Mouse (Mus musculus) heart, adult 9 months (tissue): ENCODE measurements at regions not wholly inside any gene's neighbourhood (a gene's known extent, or its start where the extent isn't known, plus 50 kb on each side); places are given as distances from the start of the nearest gene placed in this dataset.
"Not testable (repeated sequence)": the region's sequence is repeated elsewhere in the genome, so short reads cannot be mapped to it uniquely, and the experiment has no call there.

Source experiments
- DNase-seq, 2 experiments: peaks; one replicate each; pipeline ENCODE4 v3.0.0; 2022; ENCODE audit warnings: low spot score in 2 of 2

DNA sequence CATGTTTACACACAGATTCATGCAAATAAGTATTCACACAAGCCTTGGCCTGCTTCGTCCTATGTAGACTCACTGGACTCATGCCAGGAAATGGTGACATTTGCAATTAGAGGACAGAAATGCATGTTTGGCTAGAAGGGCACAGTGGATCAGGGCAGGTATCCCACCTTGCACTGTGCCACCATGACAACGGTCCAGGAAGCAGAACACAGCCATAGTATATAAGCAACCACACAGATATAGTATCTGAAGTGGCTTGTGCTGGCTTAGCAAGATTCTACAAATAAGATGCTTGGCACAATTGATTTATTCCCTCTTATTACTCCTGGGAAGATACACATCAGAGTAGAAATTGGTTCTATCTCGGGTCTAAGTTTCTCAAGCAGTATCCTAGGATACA, 218.0 kb downstream of the Unc5cl start:
- DNase-seq = no peak

GRCm38 (mm10) chr17:48678216-48678832, 223.6 kb downstream of the Unc5cl start:
- DNase-seq = no peak

DNA sequence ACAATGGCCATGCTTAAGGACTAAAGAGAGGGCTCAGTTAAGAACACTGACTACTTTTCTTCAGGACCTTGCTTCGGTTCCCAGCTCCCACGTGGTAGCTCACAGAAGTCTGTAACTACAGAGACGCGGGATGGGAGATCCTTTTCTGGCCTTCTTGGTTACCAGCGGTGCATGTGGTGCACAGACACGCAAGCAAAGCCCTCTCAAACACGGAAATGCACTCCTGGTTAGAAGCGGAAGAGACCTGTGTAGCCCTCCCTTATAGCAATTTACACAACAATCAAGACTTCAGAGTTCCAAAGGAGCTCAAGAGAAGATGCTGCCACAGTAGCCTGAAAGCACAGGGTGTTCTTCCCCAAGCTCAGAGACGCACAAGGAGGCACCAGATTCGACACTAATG, 225.6 kb downstream of the Unc5cl start:
- DNase-seq = no peak

DNA sequence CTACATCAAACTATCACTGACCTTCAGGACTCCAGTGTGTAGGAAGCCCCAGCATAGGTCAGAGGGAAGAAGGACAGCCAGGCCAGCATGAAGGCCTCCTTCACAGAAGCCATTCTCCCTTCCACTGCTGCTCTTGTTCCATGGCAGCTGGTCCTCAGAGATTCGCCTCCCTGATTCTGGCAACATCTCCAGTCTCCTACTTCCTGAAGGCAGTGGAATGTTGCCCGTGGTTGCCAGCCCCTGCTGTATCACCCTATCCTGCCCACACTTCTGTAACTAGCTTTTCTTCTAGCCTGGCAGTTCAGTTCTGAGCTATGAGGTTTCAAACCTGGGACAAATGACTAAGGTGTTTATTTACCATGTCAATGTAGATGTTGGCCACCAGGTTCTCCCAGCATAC, 234.2 kb downstream of the Unc5cl start:
- no peak for DNase-seq

GRCm38 (mm10) chr17:48698456-48698855, 233.7 kb upstream of the Lrfn2 start:
- no peak for DNase-seq

DNA sequence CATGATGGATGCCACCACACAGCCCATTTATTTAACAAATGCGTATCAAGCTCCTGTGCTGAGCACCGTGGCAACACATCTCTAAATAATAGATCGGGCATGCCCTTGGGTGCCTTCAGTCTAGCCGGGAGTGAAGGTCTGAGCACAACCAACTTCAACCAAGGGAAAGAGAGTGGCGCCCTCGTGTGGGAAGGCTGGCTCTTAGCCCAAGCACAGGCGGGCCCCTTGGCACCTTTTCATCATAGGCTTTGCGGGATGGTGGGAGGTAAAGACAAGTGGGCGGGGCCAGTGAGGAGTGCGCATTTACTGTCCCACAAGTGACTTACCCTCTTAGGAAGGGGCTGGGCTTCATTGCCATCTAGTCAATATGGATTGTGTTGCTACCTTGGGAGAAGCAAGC, 231.6 kb upstream of the Lrfn2 start:
- DNase-seq = no peak

DNA sequence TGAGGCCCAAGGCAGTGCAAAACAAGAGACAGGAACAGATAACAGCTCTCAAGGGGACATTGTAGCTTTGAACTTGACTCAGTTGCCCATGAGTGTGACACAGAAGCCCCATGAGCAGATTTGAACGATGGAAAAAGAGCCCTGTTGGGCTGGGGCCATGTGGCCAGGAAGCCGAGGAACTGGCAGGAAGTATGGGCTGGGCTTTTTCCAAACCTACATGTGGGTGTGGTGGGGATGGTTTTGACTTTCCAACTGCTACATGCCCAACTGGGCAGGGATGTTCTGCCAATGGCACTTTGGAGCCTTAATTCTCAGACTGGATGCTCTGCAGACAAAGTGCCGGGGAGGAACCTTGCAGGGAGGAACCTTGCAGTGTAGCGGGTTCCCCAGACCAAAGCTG, 211.7 kb upstream of the Lrfn2 start:
- DNase-seq = no peak

GRCm38 (mm10) chr17:48723286-48723685, 208.9 kb upstream of the Lrfn2 start:
- peak in 1 of 2 experiments; percentile 3 for DNase-seq

DNA sequence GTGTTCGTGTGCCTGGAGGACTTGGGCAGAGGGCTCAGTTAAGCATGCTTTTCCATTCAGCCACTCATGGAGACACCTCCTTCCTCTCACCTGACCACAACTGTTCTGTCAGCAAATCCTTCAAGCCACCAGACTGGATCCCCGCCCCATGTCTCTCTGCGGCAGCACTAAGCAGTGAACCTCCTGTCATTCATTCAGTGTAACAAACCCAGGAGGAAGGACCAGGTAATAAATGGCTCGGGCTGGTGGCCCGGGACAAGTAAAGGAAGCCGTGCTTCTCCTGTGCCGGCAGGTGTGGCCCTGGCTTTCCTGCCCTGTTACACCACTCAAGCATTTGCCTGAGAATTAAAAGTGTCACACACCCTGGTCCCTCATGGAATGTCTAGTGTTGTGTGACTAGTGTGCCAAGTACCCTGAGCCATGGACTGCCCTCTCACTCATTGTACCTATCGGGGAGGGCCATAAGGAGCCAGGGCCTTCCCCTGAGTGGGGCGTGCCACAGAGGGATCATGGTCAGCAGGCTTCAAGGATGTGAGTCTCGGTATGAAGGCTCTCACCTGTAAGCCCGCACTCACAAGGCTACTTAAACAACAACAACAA, 207.6 kb upstream of the Lrfn2 start:
- no peak for DNase-seq

- no peak for DNase-seq
Measured at GRCm38 (mm10) chr17:48726460-48726859, 205.7 kb upstream of the Lrfn2 start.

DNA sequence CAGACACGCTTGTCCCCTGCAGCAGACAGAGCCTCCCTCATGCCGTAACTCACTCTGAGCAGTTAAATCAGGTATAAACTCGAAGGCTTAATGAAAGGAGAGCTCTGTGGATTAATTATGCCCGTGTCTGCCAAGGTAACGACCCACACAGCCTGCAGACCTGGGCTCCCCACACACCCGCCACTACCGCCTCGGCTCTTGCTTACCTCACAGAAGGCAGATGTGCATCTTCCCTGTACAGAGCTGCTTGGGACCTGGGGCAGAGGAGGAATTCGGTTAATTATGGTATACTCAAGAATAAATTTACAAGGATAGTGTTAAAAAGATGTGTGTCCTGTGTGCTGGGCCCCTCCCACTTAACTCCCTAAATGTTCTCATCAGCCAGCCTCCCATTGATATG, 198.4 kb upstream of the Lrfn2 start:
- no peak for DNase-seq

- DNase-seq = not testable (repeated sequence)
Measured at GRCm38 (mm10) chr17:48737181-48737580, 195.0 kb upstream of the Lrfn2 start.

GRCm38 (mm10) chr17:48738708-48739107, 193.5 kb upstream of the Lrfn2 start:
- DNase-seq = peak in 1 of 2 experiments; percentile 6

DNA sequence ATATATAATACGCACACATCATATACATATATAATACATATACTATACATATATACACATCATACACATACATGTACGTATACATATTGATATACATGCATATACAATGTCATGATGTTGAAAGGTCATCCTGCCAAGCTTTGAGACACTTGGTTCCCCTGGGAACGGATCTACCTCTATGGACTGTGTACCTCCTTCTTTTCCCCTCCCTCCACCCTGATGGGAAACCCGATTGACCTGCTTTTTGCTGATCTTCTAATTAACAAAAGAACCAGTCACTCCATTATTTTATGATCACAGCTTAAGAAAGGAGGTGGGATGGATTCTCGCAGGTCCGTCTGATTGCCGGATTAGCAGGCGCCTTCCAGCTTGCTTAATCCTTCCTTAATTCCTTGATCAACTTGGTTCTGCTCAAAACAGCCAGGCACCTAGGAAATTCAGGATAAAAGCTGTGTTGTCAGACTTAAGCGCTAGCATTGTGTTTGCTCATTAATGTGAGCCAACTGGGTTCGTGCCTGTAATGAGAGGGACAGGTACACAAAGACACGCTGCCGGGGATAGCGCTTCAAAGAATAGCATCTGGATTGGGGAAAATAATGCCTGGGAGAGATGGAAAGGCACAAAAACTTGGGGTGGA, 189.3 kb upstream of the Lrfn2 start:
- DNase-seq = no peak

- DNase-seq = no peak
Measured at GRCm38 (mm10) chr17:48770099-48770498, 162.1 kb upstream of the Lrfn2 start.

GRCm38 (mm10) chr17:48771721-48772320, 160.4 kb upstream of the Lrfn2 start:
- DNase-seq = no peak

DNA sequence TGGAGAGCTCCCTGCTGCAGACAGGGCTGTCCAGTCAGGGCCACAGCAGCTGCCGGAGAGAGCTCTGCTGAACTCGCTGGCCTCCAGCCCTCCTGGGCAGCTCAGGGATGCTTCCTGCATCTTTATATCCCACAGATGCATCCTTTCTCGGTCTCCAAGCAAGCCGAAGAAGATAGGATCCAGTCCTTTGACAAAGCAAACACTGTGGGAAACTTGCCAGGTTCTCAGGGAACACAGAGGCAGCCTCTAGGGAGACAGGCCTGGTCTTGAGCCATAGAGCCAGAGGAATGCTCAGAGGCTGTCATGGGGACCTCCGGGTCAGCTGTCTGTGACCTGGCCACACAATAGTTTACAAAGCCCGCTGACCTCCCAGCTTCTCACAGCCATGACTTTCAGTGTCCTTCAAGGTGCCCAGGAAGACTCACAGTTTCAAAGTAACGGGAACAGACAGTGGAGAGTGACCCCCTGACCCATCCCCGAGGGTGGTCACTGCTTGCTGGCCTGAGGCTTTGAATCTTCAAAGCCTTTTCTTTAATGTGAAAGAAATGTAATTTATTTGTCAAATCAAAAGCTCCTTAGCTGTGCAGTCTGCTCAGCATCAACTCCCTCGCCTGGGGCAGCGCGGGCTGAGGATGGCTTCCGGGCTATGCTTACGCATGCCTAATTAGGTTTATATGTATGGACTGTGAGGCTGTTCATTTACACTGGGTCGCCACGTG, 157.8 kb upstream of the Lrfn2 start:
- DNase-seq = peak; percentile 47 to 60

DNA sequence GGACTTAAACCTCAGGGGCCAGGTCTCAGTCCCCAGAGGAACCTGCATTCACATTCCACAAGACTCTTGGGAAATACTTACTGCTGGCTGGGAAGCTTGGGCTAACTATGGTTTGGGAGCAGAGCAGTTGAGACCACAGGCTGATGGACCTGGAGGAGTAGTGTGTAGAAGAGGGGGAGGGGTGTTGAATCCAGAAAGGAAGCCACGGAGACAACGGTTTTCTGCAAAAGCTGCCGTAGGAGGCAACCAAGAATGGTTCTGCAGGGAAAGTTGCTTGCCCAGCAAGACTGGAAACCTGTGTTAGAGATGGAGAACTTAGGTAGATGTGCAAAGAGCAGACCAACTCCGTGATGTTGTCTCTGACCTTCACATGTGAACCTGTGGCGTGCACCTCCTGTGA, 156.7 kb upstream of the Lrfn2 start:
- no peak for DNase-seq

- DNase-seq = no peak
Measured at GRCm38 (mm10) chr17:48776502-48776902, 155.7 kb upstream of the Lrfn2 start.

DNA sequence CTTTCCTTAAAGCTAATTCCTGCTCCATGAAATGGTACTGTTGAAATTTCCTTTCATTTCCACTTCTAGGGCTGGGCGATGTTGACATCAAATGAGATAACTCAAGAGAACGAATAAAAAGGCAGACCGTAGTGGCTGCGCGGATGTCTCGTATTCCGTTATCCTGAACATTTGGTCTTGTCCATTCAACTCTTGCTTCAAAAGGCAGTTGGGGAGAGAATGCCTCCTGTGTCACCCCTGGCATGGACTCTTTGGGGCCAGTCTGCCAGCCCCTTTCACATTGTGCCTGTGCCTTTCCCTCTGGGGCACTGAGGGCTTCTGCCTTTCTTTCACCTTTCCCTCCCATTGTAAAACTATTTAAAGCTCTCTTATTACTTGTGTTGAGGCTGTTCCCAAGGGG, 152.0 kb upstream of the Lrfn2 start:
- DNase-seq = no peak

- DNase-seq = no peak
Measured at GRCm38 (mm10) chr17:48784417-48784816, 147.8 kb upstream of the Lrfn2 start.

GRCm38 (mm10) chr17:48786501-48786900, 145.7 kb upstream of the Lrfn2 start:
- DNase-seq = no peak
